Mouse (Mus musculus): ENCODE measurements at regions not wholly inside any gene's neighbourhood (a gene's known extent, or its start where the extent isn't known, plus 50 kb on each side); places are given as distances from the start of the nearest gene placed in this dataset.

- Histone ChIP-seq H3K4me3 (no peak overlapping the region), H3K9ac (no peak overlapping the region), H3K27ac (no peak overlapping the region), H3K4me2 (no peak overlapping the region), H3K4me1 (replicated peaks) (no peaks in the 10 kb centered on the region), H3K9me3 (no peaks in the 10 kb centered on the region), H3K36me3 (no peaks in the 10 kb centered on the region), H3K27me3 (no peaks in the 10 kb centered on the region)
- ATAC-seq (ENCODE audit: low FRiP score) = no peak
- 65% methylated on average over 8 of the region's 8 CpGs for WGBS
Measured at GRCm38 (mm10) chr9:101592621-101593020, 269.0 kb upstream of the 9630041A04Rik start.

GRCm38 (mm10) chr9:101591681-101592080 is 270.0 kb upstream of the 9630041A04Rik start:
- Histone ChIP-seq H3K4me1 (replicated peaks) (no peaks in the 10 kb centered on the region), H3K27ac (no peak overlapping the region), H3K36me3 (no peaks in the 10 kb centered on the region), H3K27me3 (no peaks in the 10 kb centered on the region), H3K4me3 (no peak overlapping the region), H3K9me3 (no peaks in the 10 kb centered on the region), H3K9ac (no peak overlapping the region), H3K4me2 (no peak overlapping the region)
- 63% methylated on average over 8 of the region's 8 CpGs for WGBS
- ATAC-seq (ENCODE audit: low FRiP score) = no peak

- WGBS = 91% methylated on average over 3 of the region's 3 CpGs
- H3K9ac ChIP-seq = no peak overlapping the region
- ATAC-seq (ENCODE audit: low FRiP score) = no peak
- no peak overlapping the region for H3K4me2 ChIP-seq
- H3K4me3 ChIP-seq = no peak overlapping the region
- no peaks in the 10 kb centered on the region for H3K36me3 ChIP-seq
- H3K27me3 ChIP-seq = no peaks in the 10 kb centered on the region
- no peak overlapping the region for H3K27ac ChIP-seq
- H3K9me3 ChIP-seq = 0 out of 2 replicates have a peak, but pooled peaks cover 4% of the 10 kb centered on the region
- no peaks in the 10 kb centered on the region for H3K4me1 ChIP-seq (replicated peaks)
Measured at GRCm38 (mm10) chr9:101590310-101590709, 271.3 kb upstream of the 9630041A04Rik start.

GRCm38 (mm10) chr9:101581064-101581463 is 280.6 kb upstream of the 9630041A04Rik start:
- 95% methylated on average over 4 of the region's 4 CpGs for WGBS

GRCm38 (mm10) chr9:101570714-101571113 is 290.9 kb upstream of the 9630041A04Rik start:
- H3K4me2 ChIP-seq = no peak overlapping the region
- H3K4me1 ChIP-seq (replicated peaks) = peaks cover 5% of the 10 kb centered on the region; the same call in 1 of the 2 replicates
- H3K36me3 ChIP-seq = no peaks in the 10 kb centered on the region
- 7% methylated on average over 4 of the region's 4 CpGs for WGBS
- H3K9ac ChIP-seq = no peak overlapping the region
- H3K27ac ChIP-seq = no peak overlapping the region
- no peaks in the 10 kb centered on the region for H3K9me3 ChIP-seq
- no peak for ATAC-seq (ENCODE audit: low FRiP score)
- H3K4me3 ChIP-seq = no peak overlapping the region
- no peaks in the 10 kb centered on the region for H3K27me3 ChIP-seq

More at GRCm38 (mm10) chr9:101581064-101581463, 280.6 kb upstream of the 9630041A04Rik start:
- no peak for ATAC-seq (ENCODE audit: low FRiP score)
- H3K9me3 ChIP-seq = 0 out of 2 replicates have a peak, but pooled peaks cover 11% of the 10 kb centered on the region
- H3K4me1 ChIP-seq (replicated peaks) = no peaks in the 10 kb centered on the region
- H3K4me3 ChIP-seq = no peak overlapping the region
- no peak overlapping the region for H3K27ac ChIP-seq
- H3K36me3 ChIP-seq = no peaks in the 10 kb centered on the region
- no peak overlapping the region for H3K9ac ChIP-seq
- H3K27me3 ChIP-seq = no peaks in the 10 kb centered on the region
- H3K4me2 ChIP-seq = no peak overlapping the region

- H3K27me3 ChIP-seq = no peaks in the 10 kb centered on the region
- no peak overlapping the region for H3K27ac ChIP-seq
- 57% methylated on average over 9 of the region's 9 CpGs for WGBS
- no peak overlapping the region for H3K4me2 ChIP-seq
- no peak overlapping the region for H3K4me3 ChIP-seq
- no peak for ATAC-seq (ENCODE audit: low FRiP score)
- no peaks in the 10 kb centered on the region for H3K4me1 ChIP-seq (replicated peaks)
- no peaks in the 10 kb centered on the region for H3K36me3 ChIP-seq
- no peak overlapping the region for H3K9ac ChIP-seq
- H3K9me3 ChIP-seq = no peaks in the 10 kb centered on the region
Measured at GRCm38 (mm10) chr9:101563196-101563595, 298.4 kb upstream of the 9630041A04Rik start.

GRCm38 (mm10) chr9:101559366-101559765 is 302.3 kb upstream of the 9630041A04Rik start:
- Histone ChIP-seq H3K4me3 (no peak overlapping the region), H3K4me2 (no peak overlapping the region), H3K9ac (no peak overlapping the region), H3K36me3 (no peaks in the 10 kb centered on the region), H3K9me3 (no peaks in the 10 kb centered on the region), H3K27me3 (no peaks in the 10 kb centered on the region), H3K4me1 (replicated peaks) (no peaks in the 10 kb centered on the region), H3K27ac (no peak overlapping the region)
- no peak for ATAC-seq (ENCODE audit: low FRiP score)
- 87% methylated on average over 11 of the region's 11 CpGs for whole genome bisulfite sequencing

GRCm38 (mm10) chr9:101555011-101555673 is 303.5 kb upstream of the Ppp2r3a start:
- H3K9ac ChIP-seq = no peak overlapping the region
- no peak for ATAC-seq (ENCODE audit: low FRiP score)
- H3K36me3 ChIP-seq = no peaks in the 10 kb centered on the region
- no peaks in the 10 kb centered on the region for H3K9me3 ChIP-seq
- WGBS = 43% methylated on average over 5 of the region's 5 CpGs
- H3K4me1 ChIP-seq (replicated peaks) = no peaks in the 10 kb centered on the region
- H3K4me2 ChIP-seq = no peak overlapping the region
- no peak overlapping the region for H3K27ac ChIP-seq
- H3K27me3 ChIP-seq = no peaks in the 10 kb centered on the region
- no peak overlapping the region for H3K4me3 ChIP-seq

- H3K9me3 ChIP-seq = peaks cover 5% of the 10 kb centered on the region; the same call in 1 of the 2 replicates
- no peak overlapping the region for H3K4me2 ChIP-seq
- 94% methylated on average over 6 of the region's 6 CpGs for WGBS
- no peak for ATAC-seq (ENCODE audit: low FRiP score)
- H3K9ac ChIP-seq = no peak overlapping the region
- no peak overlapping the region for H3K4me3 ChIP-seq
- H3K36me3 ChIP-seq = no peaks in the 10 kb centered on the region
- no peaks in the 10 kb centered on the region for H3K27me3 ChIP-seq
- H3K4me1 ChIP-seq (replicated peaks) = no peaks in the 10 kb centered on the region
- H3K27ac ChIP-seq = no peak overlapping the region
Measured at GRCm38 (mm10) chr9:101552789-101553188, 301.2 kb upstream of the Ppp2r3a start.

- WGBS = 66% methylated on average over 3 of the region's 3 CpGs
- no peak overlapping the region for H3K4me2 ChIP-seq
- no peak overlapping the region for H3K27ac ChIP-seq
Measured at GRCm38 (mm10) chr9:101551256-101551655, 299.7 kb upstream of the Ppp2r3a start.

GRCm38 (mm10) chr9:101546213-101546832 is 294.7 kb upstream of the Ppp2r3a start:
- Histone ChIP-seq H3K27ac (no peak overlapping the region), H3K36me3 (no peaks in the 10 kb centered on the region), H3K4me2 (no peak overlapping the region), H3K27me3 (no peaks in the 10 kb centered on the region), H3K4me1 (replicated peaks) (0 out of 2 replicates have a peak, but pooled peaks cover 3% of the 10 kb centered on the region), H3K9me3 (peaks cover 5% of the 10 kb centered on the region; the same call in 1 of the 2 replicates), H3K4me3 (no peak overlapping the region), H3K9ac (no peak overlapping the region)
- 41% methylated on average over 10 of the region's 10 CpGs for WGBS
- ATAC-seq (ENCODE audit: low FRiP score) = no peak

More at GRCm38 (mm10) chr9:101551256-101551655, 299.7 kb upstream of the Ppp2r3a start:
- H3K9me3 ChIP-seq = peaks cover 5% of the 10 kb centered on the region; the same call in 1 of the 2 replicates
- H3K4me3 ChIP-seq = no peak overlapping the region
- no peaks in the 10 kb centered on the region for H3K27me3 ChIP-seq
- H3K4me1 ChIP-seq (replicated peaks) = 0 out of 2 replicates have a peak, but pooled peaks cover 3% of the 10 kb centered on the region
- no peak for ATAC-seq (ENCODE audit: low FRiP score)
- no peaks in the 10 kb centered on the region for H3K36me3 ChIP-seq
- H3K9ac ChIP-seq = no peak overlapping the region

GRCm38 (mm10) chr9:101518137-101518536 is 266.5 kb upstream of the Ppp2r3a start:
- peaks cover 8% of the 10 kb centered on the region; the same call in 1 of the 2 replicates for H3K4me1 ChIP-seq (replicated peaks)
- H3K9me3 ChIP-seq = no peaks in the 10 kb centered on the region
- 0 out of 2 replicates have a peak overlapping the region, but pooled peaks have one; percentile 31 for H3K27ac ChIP-seq
- H3K4me3 ChIP-seq = no peak overlapping the region
- ATAC-seq (ENCODE audit: low FRiP score) = peak; percentile 36; the same call in 1 of the 2 replicates
- no peaks in the 10 kb centered on the region for H3K36me3 ChIP-seq
- H3K9ac ChIP-seq = no peak overlapping the region
- no peak overlapping the region for H3K4me2 ChIP-seq
- no peaks in the 10 kb centered on the region for H3K27me3 ChIP-seq
- 28% methylated on average over 7 of the region's 7 CpGs for WGBS
